Mouse (Mus musculus) midbrain, embryonic 14.5 days (tissue): ENCODE measurements at regions not wholly inside any gene's neighbourhood (a gene's known extent, or its start where the extent isn't known, plus 50 kb on each side); places are given as distances from the start of the nearest gene placed in this dataset.

Experiments
- ATAC-seq: fragments of 200-750 bp; cut with Nextera tagmentation; 2 replicates; pipeline ENCODE4 v1.8.0; 2017; ENCODE audit warnings: moderate number of reproducible peaks, moderate library complexity; ENCODE audit not compliant: low FRiP score, low TSS enrichment
- DNase-seq: peaks from one replicate; pipeline ENCODE4 v3.0.0-alpha.2; 2015
- H3K27ac ChIP-seq: fragments of 300-500 bp; sonication (generic); replicated peaks from 2 replicates; pipeline ENCODE4 v1.5.1; 2014; ENCODE audit warnings: mild to moderate bottlenecking, low read depth, low read length, moderate library complexity
- H3K27me3 ChIP-seq: fragments of 300-500 bp; sonication (generic); 2 replicates; pipeline ENCODE4 v1.6.1; 2014; ENCODE audit warnings: low read length, control low read depth, mixed read lengths; ENCODE audit not compliant: control insufficient read depth, insufficient read depth
- H3K36me3 ChIP-seq: fragments of 300-500 bp; sonication (generic); 2 replicates; pipeline ENCODE4 v1.6.1; 2014; ENCODE audit warnings: low read length, control low read depth; ENCODE audit not compliant: control insufficient read depth, insufficient read depth
- H3K4me1 ChIP-seq: fragments of 300-500 bp; sonication (generic); 2 replicates; pipeline ENCODE4 v1.6.1; 2014; ENCODE audit warnings: mild to moderate bottlenecking, antibody characterized with exemption, low read length, control low read depth; ENCODE audit not compliant: control insufficient read depth, insufficient read depth
- H3K4me2 ChIP-seq: fragments of 300-500 bp; sonication (generic); 2 replicates; pipeline ENCODE4 v1.6.1; 2014; ENCODE audit warnings: mild to moderate bottlenecking, low read length, moderate library complexity
- H3K4me3 ChIP-seq: fragments of 300-500 bp; sonication (generic); replicated peaks from 2 replicates; pipeline ENCODE4 v1.5.1; 2014; ENCODE audit warnings: low read depth, low read length
- H3K9ac ChIP-seq: fragments of 300-500 bp; sonication (generic); replicated peaks from 2 replicates; pipeline ENCODE4 v1.6.1; 2014; ENCODE audit warnings: mild to moderate bottlenecking, low read length, moderate library complexity
- H3K9me3 ChIP-seq: fragments of 300-500 bp; sonication (generic); 2 replicates; pipeline ENCODE4 v1.6.1; 2016; ENCODE audit warnings: low read length, control low read depth, mixed read lengths; ENCODE audit not compliant: control insufficient read depth
- WGBS: fragments of 180-500 bp; shearing (Covaris S2); extraction: QIAGEN DNeasy Blood & Tissue Kit; methylation state at CpG from one replicate; pipeline ENCODE4 v1.1.7; 2014; 5-methylcytosine and 5-hydroxymethylcytosine counted together

- no peaks in the 10 kb centered on the region for H3K4me1 ChIP-seq
- no peak overlapping the region for H3K9ac ChIP-seq
- H3K27me3 ChIP-seq: no peaks in the 10 kb centered on the region
- DNase-seq: no peak
- no peak overlapping the region for H3K4me2 ChIP-seq
- WGBS: 89% methylated on average over 8 of the region's 8 CpGs
- H3K4me3 ChIP-seq: no peak overlapping the region
- ATAC-seq: no peak
- no peak overlapping the region for H3K27ac ChIP-seq
- H3K36me3 ChIP-seq: no peaks in the 10 kb centered on the region
- no peaks in the 10 kb centered on the region for H3K9me3 ChIP-seq
Observed at GRCm38 (mm10) chr13:44260637-44261333, 468.5 kb upstream of the Jarid2 start.

DNA sequence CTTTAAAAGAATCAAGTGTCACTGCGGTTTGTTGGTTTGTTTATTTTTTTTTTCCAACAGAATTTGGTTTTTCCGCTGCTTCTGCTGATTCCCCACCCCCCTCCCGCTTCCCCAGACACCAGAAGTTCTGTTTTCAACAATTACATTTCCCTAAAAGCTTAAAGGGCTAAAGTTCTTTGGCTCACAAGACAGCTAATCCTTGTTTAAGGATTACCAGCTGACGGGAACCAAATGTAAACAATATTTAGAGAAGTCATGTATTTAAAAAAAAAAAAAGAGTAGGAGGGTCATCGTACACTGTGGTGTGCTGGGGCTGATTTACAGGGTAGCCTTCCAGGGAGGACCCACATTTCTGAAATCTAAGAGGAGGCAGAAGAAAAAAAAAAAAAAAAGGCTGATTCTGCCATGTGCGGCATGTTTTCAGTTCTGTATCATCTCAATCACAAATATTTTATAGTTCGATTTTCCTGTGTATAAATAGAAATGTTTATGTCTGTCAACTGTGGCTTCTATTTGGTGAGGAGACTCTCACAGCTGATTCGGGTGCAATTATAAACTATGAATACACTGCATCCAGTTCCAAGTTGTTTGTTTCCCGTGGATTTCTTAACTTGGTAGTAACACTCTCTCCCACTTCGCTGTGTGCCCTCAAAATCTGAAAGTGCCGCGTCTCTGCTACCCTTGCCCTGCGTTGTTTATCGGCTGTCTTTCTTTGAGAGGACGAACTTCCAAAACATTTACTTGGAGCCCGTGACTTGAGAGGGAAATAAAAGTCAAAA, 456.3 kb upstream of the Jarid2 start:
- Histone ChIP-seq H3K4me1 (no peaks in the 10 kb centered on the region), H3K4me3 (no peak overlapping the region), H3K36me3 (no peaks in the 10 kb centered on the region), H3K4me2 (no peak overlapping the region), H3K9ac (no peak overlapping the region), H3K27me3 (no peaks in the 10 kb centered on the region), H3K27ac (no peak overlapping the region), H3K9me3 (no peaks in the 10 kb centered on the region)
- ATAC-seq: no peak
- DNase-seq: no peak
- 88% methylated on average over 16 of the region's 16 CpGs for WGBS

- no peak for ATAC-seq
Observed at GRCm38 (mm10) chr13:44277952-44278351, 451.3 kb upstream of the Jarid2 start.

DNA sequence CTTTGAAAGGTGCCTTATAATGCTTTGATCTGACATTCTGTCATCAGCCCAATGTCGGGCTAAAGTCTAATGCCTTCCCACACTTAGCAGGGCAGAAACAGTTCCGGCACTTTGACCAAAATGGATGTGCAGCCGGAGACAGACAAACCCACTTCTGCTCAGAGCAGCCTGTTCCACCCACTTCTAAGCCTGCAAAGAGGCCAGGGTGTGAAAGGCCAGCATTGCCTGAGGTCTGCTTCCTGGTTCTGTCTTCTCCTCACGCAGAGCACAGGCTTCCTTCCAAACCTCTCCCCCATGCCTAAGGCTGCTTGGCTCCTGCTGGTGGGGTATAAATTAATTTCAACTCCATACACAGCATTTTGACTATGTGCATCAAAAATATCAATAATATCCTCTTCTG, 450.2 kb upstream of the Jarid2 start:
- H3K9ac ChIP-seq: no peak overlapping the region
- DNase-seq (no peak), ATAC-seq (no peak)
- H3K4me2 ChIP-seq: no peak overlapping the region
- no peaks in the 10 kb centered on the region for H3K4me1 ChIP-seq
- H3K27me3 ChIP-seq: no peaks in the 10 kb centered on the region
- H3K36me3 ChIP-seq: no peaks in the 10 kb centered on the region
- H3K27ac ChIP-seq: 0 out of 2 replicates have a peak overlapping the region, but pooled peaks have one; percentile 9
- no peak overlapping the region for H3K4me3 ChIP-seq
- WGBS: 53% methylated on average over 4 of the region's 4 CpGs
- H3K9me3 ChIP-seq: no peaks in the 10 kb centered on the region

More at GRCm38 (mm10) chr13:44277952-44278351, 451.3 kb upstream of the Jarid2 start:
- no peak for DNase-seq
- WGBS: 93% methylated on average over 3 of the region's 3 CpGs
- no peaks in the 10 kb centered on the region for H3K9me3 ChIP-seq
- H3K9ac ChIP-seq: no peak overlapping the region
- H3K27ac ChIP-seq: no peak overlapping the region
- no peak overlapping the region for H3K4me3 ChIP-seq
- no peaks in the 10 kb centered on the region for H3K27me3 ChIP-seq
- no peaks in the 10 kb centered on the region for H3K4me1 ChIP-seq
- no peaks in the 10 kb centered on the region for H3K36me3 ChIP-seq
- H3K4me2 ChIP-seq: no peak overlapping the region

DNA sequence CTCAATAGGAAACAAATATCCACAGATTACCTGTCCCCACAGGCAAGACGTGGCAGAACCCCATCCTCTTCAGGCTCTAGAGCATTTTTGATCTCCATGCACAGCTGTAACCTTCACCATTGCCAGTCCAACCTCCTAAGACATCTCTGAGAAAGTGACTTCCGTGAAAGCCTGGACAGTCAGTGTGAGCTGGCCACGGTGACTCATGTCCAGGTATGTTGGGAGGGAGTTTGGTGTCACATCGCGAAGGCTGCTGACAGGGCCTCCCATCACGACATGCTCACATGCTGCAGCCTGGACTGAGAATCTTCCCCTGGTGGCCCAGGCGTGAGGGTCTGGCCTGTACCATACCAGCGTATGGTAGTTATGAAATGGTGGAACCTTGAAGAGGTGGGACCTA, 449.0 kb upstream of the Jarid2 start:
- no peaks in the 10 kb centered on the region for H3K27me3 ChIP-seq
- DNase-seq (no peak), ATAC-seq (no peak)
- no peaks in the 10 kb centered on the region for H3K4me1 ChIP-seq
- H3K4me2 ChIP-seq: no peak overlapping the region
- no peak overlapping the region for H3K27ac ChIP-seq
- H3K36me3 ChIP-seq: no peaks in the 10 kb centered on the region
- H3K4me3 ChIP-seq: no peak overlapping the region
- no peak overlapping the region for H3K9ac ChIP-seq
- WGBS: 95% methylated on average over 8 of the region's 8 CpGs
- H3K9me3 ChIP-seq: no peaks in the 10 kb centered on the region

DNA sequence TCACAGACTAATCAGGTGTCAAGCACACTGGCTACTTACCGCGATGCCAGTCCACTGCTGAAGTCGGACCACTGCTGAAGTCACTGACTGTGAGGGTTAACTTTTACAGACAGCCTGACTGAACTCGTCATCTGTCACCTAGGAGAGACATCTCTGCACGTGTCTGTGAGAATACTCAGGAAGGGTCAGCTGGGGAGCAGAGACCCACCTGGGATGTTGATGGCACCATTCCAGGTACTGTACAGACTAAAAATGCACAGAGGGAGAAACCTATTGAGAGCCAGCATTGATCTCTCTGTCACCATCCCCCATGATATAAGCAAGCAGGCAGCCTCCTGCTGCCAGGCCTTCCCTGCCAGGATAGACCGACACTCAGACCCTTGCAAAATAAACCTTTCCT, 447.5 kb upstream of the Jarid2 start:
- H3K4me3 ChIP-seq: no peak overlapping the region
- no peak for ATAC-seq

GRCm38 (mm10) chr13:44282306-44282705, 447.0 kb upstream of the Jarid2 start:
- ATAC-seq (no peak), DNase-seq (no peak)
- WGBS: 81% methylated on average over 9 of the region's 9 CpGs
- H3K36me3 ChIP-seq: no peaks in the 10 kb centered on the region
- no peaks in the 10 kb centered on the region for H3K9me3 ChIP-seq
- H3K27ac ChIP-seq: no peak overlapping the region
- no peaks in the 10 kb centered on the region for H3K4me1 ChIP-seq
- no peak overlapping the region for H3K4me3 ChIP-seq
- H3K27me3 ChIP-seq: no peaks in the 10 kb centered on the region
- no peak overlapping the region for H3K4me2 ChIP-seq
- H3K9ac ChIP-seq: no peak overlapping the region

More for the DNA sequence above, 447.5 kb upstream of the Jarid2 start:
- no peak overlapping the region for H3K9ac ChIP-seq
- no peak for DNase-seq
- H3K4me2 ChIP-seq: no peak overlapping the region
- no peaks in the 10 kb centered on the region for H3K36me3 ChIP-seq
- H3K4me1 ChIP-seq: no peaks in the 10 kb centered on the region
- 64% methylated on average over 6 of the region's 6 CpGs for WGBS
- no peaks in the 10 kb centered on the region for H3K9me3 ChIP-seq
- H3K27me3 ChIP-seq: no peaks in the 10 kb centered on the region
- no peak overlapping the region for H3K27ac ChIP-seq

GRCm38 (mm10) chr13:44282731-44283571, 446.3 kb upstream of the Jarid2 start:
- H3K4me2 ChIP-seq: no peak overlapping the region
- WGBS: 78% methylated on average over 16 of the region's 16 CpGs
- H3K27ac ChIP-seq: no peak overlapping the region
- H3K4me1 ChIP-seq: no peaks in the 10 kb centered on the region
- no peak overlapping the region for H3K4me3 ChIP-seq
- no peaks in the 10 kb centered on the region for H3K9me3 ChIP-seq
- H3K27me3 ChIP-seq: no peaks in the 10 kb centered on the region
- no peaks in the 10 kb centered on the region for H3K36me3 ChIP-seq
- ATAC-seq (no peak), DNase-seq (peak; percentile 20)
- no peak overlapping the region for H3K9ac ChIP-seq
